Mouse (Mus musculus) thymus, adult 2 months (tissue): ENCODE measurements around the gene Mlph. TPM values are rescaled to one million over a fixed set of nuclear protein-coding genes. Genes with fewer than 3 reads are reported as not detected.

Source experiments
- DNase-seq: peaks from one replicate; pipeline ENCODE4 v3.0.0; 2021
- H3K27ac ChIP-seq: fragments of 200-500 bp; 2 replicates; pipeline ENCODE4 v1.5.1; 2012; ENCODE audit warnings: low read length, control low read depth; ENCODE audit not compliant: control insufficient read depth, insufficient read depth
- H3K27me3 ChIP-seq: fragments of 200-500 bp; 2 replicates; pipeline ENCODE4 v1.6.1; 2012; ENCODE audit warnings: mild to moderate bottlenecking, low read length, moderate library complexity, mixed read lengths; ENCODE audit not compliant: control insufficient read depth, insufficient read depth
- H3K36me3 ChIP-seq: fragments of 200-500 bp; 2 replicates; pipeline ENCODE4 v1.6.1; 2012; ENCODE audit warnings: mild to moderate bottlenecking, low read length, moderate library complexity; ENCODE audit not compliant: control insufficient read depth, insufficient read depth
- H3K4me1 ChIP-seq: fragments of 200-500 bp; replicated peaks from 2 replicates; pipeline ENCODE4 v1.6.1; 2012; ENCODE audit warnings: low read length; ENCODE audit not compliant: control insufficient read depth, insufficient read depth
- H3K4me3 ChIP-seq: fragments of 200-500 bp; 2 replicates; pipeline ENCODE4 v1.5.1; 2012; ENCODE audit warnings: mild to moderate bottlenecking, low read length, control low read depth, moderate library complexity; ENCODE audit not compliant: control insufficient read depth, insufficient read depth
- CTCF ChIP-seq: fragments of 200-500 bp; IDR thresholded peaks from 2 replicates; pipeline ENCODE4 v1.5.1; 2012; ENCODE audit warnings: mild to moderate bottlenecking, control low read depth, low read length, moderate library complexity, borderline replicate concordance; ENCODE audit not compliant: control insufficient read depth, poor library complexity, insufficient read depth; ENCODE audit errors: extremely low read depth
- POLR2A ChIP-seq: fragments of 200-500 bp; IDR thresholded peaks from 2 replicates; pipeline ENCODE4 v1.6.1; 2012; ENCODE audit warnings: mild to moderate bottlenecking, low read length, control low read depth, moderate library complexity; ENCODE audit not compliant: control insufficient read depth, poor library complexity, insufficient read depth; ENCODE audit errors: extremely low read depth
- WGBS: fragments of 180-500 bp; shearing (Covaris S2); methylation state at CpG from one replicate; pipeline ENCODE4 v1.1.7; 2018; 5-methylcytosine and 5-hydroxymethylcytosine counted together
- polyA plus RNA-seq: library from polyadenylated mRNA; depleted of rRNA; stranded (reverse); fragments of >200 nt; gene quantifications from 2 replicates; pipeline ENCODE4 v1.2.3, GENCODE M21; 2012

The Mlph gene
- polyA plus RNA-seq, 1 experiment: 2.0 TPM

GRCm38 (mm10) chr1:90885771-90886460 lies 29.0 kb upstream of the Mlph start:
- no peak overlapping the region for H3K4me3 ChIP-seq
- WGBS: 74% methylated on average over 6 of the region's 6 CpGs
- H3K4me1 ChIP-seq: no peaks in the 10 kb centered on the region
- H3K36me3 ChIP-seq: no peaks in the 10 kb centered on the region
- no peak for DNase-seq
- no peaks in the 10 kb centered on the region for H3K27me3 ChIP-seq
- H3K27ac ChIP-seq: no peak overlapping the region
- TF ChIP-seq POLR2A: no peak
- no peak for TF ChIP-seq CTCF

GRCm38 (mm10) chr1:90894521-90894920 lies 20.4 kb upstream of the Mlph start:
- H3K4me3 ChIP-seq: no peak overlapping the region
- no peaks in the 10 kb centered on the region for H3K36me3 ChIP-seq
- no peak for TF ChIP-seq POLR2A
- TF ChIP-seq CTCF: no peak
- 39% methylated on average over 3 of the region's 3 CpGs for WGBS
- no peak for DNase-seq
- no peaks in the 10 kb centered on the region for H3K4me1 ChIP-seq
- no peak overlapping the region for H3K27ac ChIP-seq
- H3K27me3 ChIP-seq: no peaks in the 10 kb centered on the region

- Histone ChIP-seq H3K36me3 (no peaks in the 10 kb centered on the region), H3K4me1 (no peaks in the 10 kb centered on the region), H3K27me3 (no peaks in the 10 kb centered on the region), H3K4me3 (no peak overlapping the region), H3K27ac (no peak overlapping the region)
- no peak for DNase-seq
- 86% methylated on average over 3 of the region's 3 CpGs for WGBS
- TF ChIP-seq CTCF (no peak), POLR2A (no peak)
These were observed 19.9 kb upstream of the Mlph start for GRCm38 (mm10) chr1:90895004-90895403.

GRCm38 (mm10) chr1:90896281-90896680 lies 18.6 kb upstream of the Mlph start:
- Histone ChIP-seq H3K4me3 (no peak overlapping the region), H3K4me1 (no peaks in the 10 kb centered on the region), H3K27me3 (no peaks in the 10 kb centered on the region), H3K36me3 (no peaks in the 10 kb centered on the region), H3K27ac (no peak overlapping the region)
- no peak for TF ChIP-seq CTCF
- TF ChIP-seq POLR2A: no peak
- WGBS: 92% methylated on average over 4 of the region's 4 CpGs
- DNase-seq: no peak

- TF ChIP-seq CTCF: no peak
- Histone ChIP-seq H3K27me3 (no peaks in the 10 kb centered on the region), H3K36me3 (no peaks in the 10 kb centered on the region), H3K4me3 (no peak overlapping the region), H3K4me1 (no peaks in the 10 kb centered on the region), H3K27ac (no peak overlapping the region)
- no peak for DNase-seq
- 73% methylated on average over 14 of the region's 14 CpGs for WGBS
These were observed 18.0 kb upstream of the Mlph start for GRCm38 (mm10) chr1:90896741-90897361.

GRCm38 (mm10) chr1:90898012-90898411 lies 16.9 kb upstream of the Mlph start:
- no peaks in the 10 kb centered on the region for H3K27me3 ChIP-seq
- H3K4me1 ChIP-seq: no peaks in the 10 kb centered on the region
- H3K36me3 ChIP-seq: no peaks in the 10 kb centered on the region
- no peak for DNase-seq
- WGBS: 6% methylated on average over 1 of the region's 1 CpGs
- H3K27ac ChIP-seq: no peak overlapping the region
- TF ChIP-seq CTCF: no peak
- TF ChIP-seq POLR2A: no peak
- no peak overlapping the region for H3K4me3 ChIP-seq
